Mouse (Mus musculus): ENCODE measurements around the gene Mx1.
A peak's percentile ranks its signal among the peaks of the same experiment; 100 is the strongest.

Mx1 gene

GRCm38 (mm10) chr16:97462481-97463181 is at the start of gene Mx1:
TSS of gene Mx1 (minus strand) at chr16:97462907.
- no peak for DNase-seq (ENCODE audit: low read depth, low spot score)

- DNase-seq (ENCODE audit: low read depth, low spot score), result peak; percentile 77
Observed at GRCm38 (mm10) chr16:97512347-97512751, 49.6 kb upstream of the Mx1 start.

- no peak for DNase-seq (ENCODE audit: low read depth, low spot score)
Observed at GRCm38 (mm10) chr16:97511495-97511894, 48.8 kb upstream of the Mx1 start.

GRCm38 (mm10) chr16:97510849-97511248 is 48.1 kb upstream of the Mx1 start:
- no peak for DNase-seq (ENCODE audit: low read depth, low spot score)

GRCm38 (mm10) chr16:97507783-97508182 is 45.1 kb upstream of the Mx1 start:
- no peak for DNase-seq (ENCODE audit: low read depth, low spot score)

GRCm38 (mm10) chr16:97504793-97505192 is 42.1 kb upstream of the Mx1 start:
- no peak for DNase-seq (ENCODE audit: low read depth, low spot score)

GRCm38 (mm10) chr16:97503849-97504248 is 41.1 kb upstream of the Mx1 start:
- DNase-seq (ENCODE audit: low read depth, low spot score), result no peak

GRCm38 (mm10) chr16:97500901-97501300 is 38.2 kb upstream of the Mx1 start:
- DNase-seq (ENCODE audit: low read depth, low spot score), result no peak

GRCm38 (mm10) chr16:97499450-97499849 is 36.7 kb upstream of the Mx1 start:
- no peak for DNase-seq (ENCODE audit: low read depth, low spot score)

- DNase-seq (ENCODE audit: low read depth, low spot score), result no peak
Observed at GRCm38 (mm10) chr16:97498139-97498538, 35.4 kb upstream of the Mx1 start.

- no peak for DNase-seq (ENCODE audit: low read depth, low spot score)
Observed at GRCm38 (mm10) chr16:97497682-97498081, 35.0 kb upstream of the Mx1 start.

GRCm38 (mm10) chr16:97496026-97496425 is 33.3 kb upstream of the Mx1 start:
- peak; percentile 70 for DNase-seq (ENCODE audit: low read depth, low spot score)

GRCm38 (mm10) chr16:97492369-97492768 is 29.7 kb upstream of the Mx1 start:
- no peak for DNase-seq (ENCODE audit: low read depth, low spot score)

GRCm38 (mm10) chr16:97478655-97479054 is 15.9 kb upstream of the Mx1 start:
- no peak for DNase-seq (ENCODE audit: low read depth, low spot score)

GRCm38 (mm10) chr16:97476524-97476923 is 13.8 kb upstream of the Mx1 start:
- no peak for DNase-seq (ENCODE audit: low read depth, low spot score)

GRCm38 (mm10) chr16:97475581-97475980 is 12.9 kb upstream of the Mx1 start:
- DNase-seq (ENCODE audit: low read depth, low spot score), result no peak

- DNase-seq (ENCODE audit: low read depth, low spot score), result no peak
Observed at GRCm38 (mm10) chr16:97474671-97475070, 12.0 kb upstream of the Mx1 start.

GRCm38 (mm10) chr16:97467993-97468791 is 5.5 kb upstream of the Mx1 start:
- no peak for DNase-seq (ENCODE audit: low read depth, low spot score)

- DNase-seq (ENCODE audit: low read depth, low spot score), result no peak
Observed at GRCm38 (mm10) chr16:97467472-97467871, 4.8 kb upstream of the Mx1 start.

GRCm38 (mm10) chr16:97466182-97466957 is 3.7 kb upstream of the Mx1 start:
- no peak for DNase-seq (ENCODE audit: low read depth, low spot score)

GRCm38 (mm10) chr16:97461271-97461670 is 1.4 kb downstream of the Mx1 start:
- DNase-seq (ENCODE audit: low read depth, low spot score), result no peak

- DNase-seq (ENCODE audit: low read depth, low spot score), result no peak
Observed at GRCm38 (mm10) chr16:97459831-97460230, 2.9 kb downstream of the Mx1 start.

All from R1 (cell line).